Mouse (Mus musculus): ENCODE data around the gene Cnn2. TPM values are rescaled to one million over a fixed set of nuclear protein-coding genes. Genes with fewer than 3 reads are reported as not detected.

Cnn2 gene
- polyA plus RNA-seq, 1 experiment from 2014 or later: 221 TPM

GRCm38 (mm10) chr10:79974087-79974486, 14.3 kb upstream of the Cnn2 start:
- H3K4me2 ChIP-seq (ENCODE audit: low read length): no peak overlapping the region
- TF ChIP-seq CTCF (IDR thresholded peaks at IDR 0.05; ENCODE audit: low read depth): no peak
- DNase-seq (ENCODE audit: low spot score) (no peak), ATAC-seq (replicated peaks; ENCODE audit: low FRiP score, low read depth) (no peak)
- peaks cover 38% of the 10 kb centered on the region for H3K36me3 ChIP-seq (ENCODE audit: insufficient read depth, low read length)
- no peak overlapping the region for H3K27ac ChIP-seq
- 87% methylated on average over 21 of the region's 21 CpGs for WGBS
- no peaks in the 10 kb centered on the region for H3K9me3 ChIP-seq (replicated peaks; ENCODE audit: low read length)
- H3K4me1 ChIP-seq (replicated peaks; ENCODE audit: insufficient read depth, low read length): peaks cover 14% of the 10 kb centered on the region
- H3K9ac ChIP-seq (ENCODE audit: low read depth, low read length): no peak overlapping the region
- no peak overlapping the region for H3K4me3 ChIP-seq (replicated peaks; ENCODE audit: low read depth, low read length)
- no peaks in the 10 kb centered on the region for H3K27me3 ChIP-seq (ENCODE audit: insufficient read depth, low read length)

- peaks cover 42% of the 10 kb centered on the region for H3K36me3 ChIP-seq (ENCODE audit: insufficient read depth, low read length)
- WGBS: 75% methylated on average over 8 of the region's 8 CpGs
- H3K9ac ChIP-seq (ENCODE audit: low read depth, low read length): no peak overlapping the region
- no peak for ATAC-seq (replicated peaks; ENCODE audit: low FRiP score, low read depth)
- H3K9me3 ChIP-seq (replicated peaks; ENCODE audit: low read length): no peaks in the 10 kb centered on the region
- H3K4me2 ChIP-seq (ENCODE audit: low read length): no peak overlapping the region
- no peaks in the 10 kb centered on the region for H3K27me3 ChIP-seq (ENCODE audit: insufficient read depth, low read length)
- H3K4me1 ChIP-seq (replicated peaks; ENCODE audit: insufficient read depth, low read length): peaks cover 11% of the 10 kb centered on the region
- no peak overlapping the region for H3K27ac ChIP-seq
- no peak overlapping the region for H3K4me3 ChIP-seq (replicated peaks; ENCODE audit: low read depth, low read length)
- no peak for TF ChIP-seq CTCF (IDR thresholded peaks at IDR 0.05; ENCODE audit: low read depth)
- DNase-seq (ENCODE audit: low spot score): no peak
These were observed 13.7 kb upstream of the Cnn2 start for GRCm38 (mm10) chr10:79974668-79975067.

DNA sequence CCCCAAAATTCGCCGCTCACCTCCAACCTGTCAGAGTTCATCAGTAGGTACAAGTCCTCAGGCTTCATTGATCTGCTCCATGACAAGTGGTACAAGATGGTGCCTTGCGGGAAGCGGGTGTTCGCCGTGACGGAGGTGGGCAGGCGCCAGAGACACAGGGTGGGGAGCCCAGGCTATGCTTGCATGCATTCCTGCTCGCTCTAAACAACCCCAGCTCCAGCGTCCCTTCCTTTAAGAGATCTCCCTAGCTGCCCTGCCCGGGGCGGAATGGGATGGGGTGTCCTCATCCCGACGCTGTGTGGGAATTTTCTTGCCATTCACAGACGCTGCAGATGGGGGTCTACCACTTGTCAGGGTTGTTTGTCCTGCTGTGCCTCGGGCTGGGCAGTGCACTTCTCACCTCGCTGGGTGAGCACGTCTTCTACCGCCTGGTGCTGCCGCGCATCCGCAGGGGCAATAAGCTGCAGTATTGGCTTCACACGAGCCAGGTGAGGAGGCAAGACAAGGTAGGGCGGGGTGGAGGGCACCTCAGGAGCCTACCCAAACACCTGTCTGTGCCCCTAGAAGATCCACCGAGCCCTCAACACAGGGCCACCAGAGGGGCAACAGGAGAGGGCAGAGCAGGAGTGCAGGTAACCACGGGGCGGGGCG, 12.2 kb upstream of the Cnn2 start:
- no peak for TF ChIP-seq CTCF (IDR thresholded peaks at IDR 0.05; ENCODE audit: low read depth)
- DNase-seq (ENCODE audit: low spot score) (no peak), ATAC-seq (replicated peaks; ENCODE audit: low FRiP score, low read depth) (no peak)
- Histone ChIP-seq H3K27me3 (ENCODE audit: insufficient read depth, low read length) (no peaks in the 10 kb centered on the region), H3K4me2 (ENCODE audit: low read length) (no peak overlapping the region), H3K9ac (ENCODE audit: low read depth, low read length) (no peak overlapping the region), H3K36me3 (ENCODE audit: insufficient read depth, low read length) (peaks cover 44% of the 10 kb centered on the region), H3K27ac (no peak overlapping the region), H3K4me1 (replicated peaks; ENCODE audit: insufficient read depth, low read length) (peaks cover 3% of the 10 kb centered on the region; the same call in 1 of the 2 replicates), H3K4me3 (replicated peaks; ENCODE audit: low read depth, low read length) (no peak overlapping the region), H3K9me3 (replicated peaks; ENCODE audit: low read length) (no peaks in the 10 kb centered on the region)
- WGBS: 87% methylated on average over 28 of the region's 28 CpGs

GRCm38 (mm10) chr10:79976722-79977107, 11.7 kb upstream of the Cnn2 start:
- no peak for ATAC-seq (replicated peaks; ENCODE audit: low FRiP score, low read depth)
- H3K9me3 ChIP-seq (replicated peaks; ENCODE audit: low read length): no peaks in the 10 kb centered on the region
- no peak for DNase-seq (ENCODE audit: low spot score)
- no peaks in the 10 kb centered on the region for H3K4me1 ChIP-seq (replicated peaks; ENCODE audit: insufficient read depth, low read length)
- no peak overlapping the region for H3K4me3 ChIP-seq (replicated peaks; ENCODE audit: low read depth, low read length)
- 78% methylated on average over 30 of the region's 36 CpGs for WGBS
- H3K4me2 ChIP-seq (ENCODE audit: low read length): no peak overlapping the region
- no peak overlapping the region for H3K9ac ChIP-seq (ENCODE audit: low read depth, low read length)
- TF ChIP-seq CTCF (IDR thresholded peaks at IDR 0.05; ENCODE audit: low read depth): no peak
- no peak overlapping the region for H3K27ac ChIP-seq
- peaks cover 44% of the 10 kb centered on the region for H3K36me3 ChIP-seq (ENCODE audit: insufficient read depth, low read length)
- H3K27me3 ChIP-seq (ENCODE audit: insufficient read depth, low read length): no peaks in the 10 kb centered on the region

DNA sequence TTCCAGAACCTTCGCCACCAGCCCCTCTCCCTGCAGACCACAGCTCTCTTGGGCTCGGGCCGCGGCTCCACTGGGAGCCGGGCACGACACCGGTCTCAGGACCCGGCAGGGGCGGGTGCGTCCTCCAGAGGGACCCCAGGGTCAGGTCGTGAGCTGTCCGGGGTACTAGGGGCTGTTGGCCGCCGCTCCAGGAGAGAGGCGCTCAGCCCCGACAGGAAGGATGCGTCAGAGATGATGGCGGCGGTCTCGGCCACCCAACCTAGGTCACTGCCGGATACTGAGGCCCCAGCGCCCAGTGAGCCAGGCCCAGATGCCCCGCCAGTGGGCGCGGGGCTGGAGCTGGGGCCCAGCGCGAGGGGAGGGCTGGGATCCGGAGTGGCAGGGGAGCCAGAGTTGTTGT, 11.1 kb upstream of the Cnn2 start:
- Histone ChIP-seq H3K4me3 (replicated peaks; ENCODE audit: low read depth, low read length) (no peak overlapping the region), H3K9ac (ENCODE audit: low read depth, low read length) (no peak overlapping the region), H3K27me3 (ENCODE audit: insufficient read depth, low read length) (no peaks in the 10 kb centered on the region), H3K36me3 (ENCODE audit: insufficient read depth, low read length) (peaks cover 44% of the 10 kb centered on the region), H3K4me1 (replicated peaks; ENCODE audit: insufficient read depth, low read length) (no peaks in the 10 kb centered on the region), H3K9me3 (replicated peaks; ENCODE audit: low read length) (no peaks in the 10 kb centered on the region), H3K4me2 (ENCODE audit: low read length) (no peak overlapping the region), H3K27ac (no peak overlapping the region)
- ATAC-seq (replicated peaks; ENCODE audit: low FRiP score, low read depth): no peak
- DNase-seq (ENCODE audit: low spot score): no peak
- TF ChIP-seq CTCF (IDR thresholded peaks at IDR 0.05; ENCODE audit: low read depth): no peak
- WGBS: 86% methylated on average over 28 of the region's 28 CpGs

DNA sequence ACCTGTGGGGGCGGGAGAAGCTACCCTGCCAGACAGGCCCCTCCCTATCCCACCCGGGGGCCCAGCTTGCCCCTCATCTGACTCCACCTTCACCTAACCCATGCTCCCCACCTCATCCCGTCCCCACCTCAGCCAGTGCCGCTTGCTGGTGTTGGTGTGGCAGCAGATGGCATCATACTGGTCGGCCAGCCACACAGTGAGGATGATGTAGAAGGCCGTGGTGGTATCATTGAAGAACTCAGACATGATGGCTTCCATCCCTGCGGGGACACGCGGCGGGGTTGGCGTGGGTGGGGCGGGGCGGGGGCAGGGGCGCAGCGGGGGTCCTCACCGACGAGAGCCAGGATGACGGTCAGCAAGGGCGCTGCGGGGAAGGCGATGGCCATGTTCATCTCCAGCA, 10.3 kb upstream of the Cnn2 start:
- no peaks in the 10 kb centered on the region for H3K9me3 ChIP-seq (replicated peaks; ENCODE audit: low read length)
- DNase-seq (ENCODE audit: low spot score) (no peak), ATAC-seq (replicated peaks; ENCODE audit: low FRiP score, low read depth) (no peak)
- no peak overlapping the region for H3K27ac ChIP-seq
- peaks cover 44% of the 10 kb centered on the region for H3K36me3 ChIP-seq (ENCODE audit: insufficient read depth, low read length)
- no peak overlapping the region for H3K4me2 ChIP-seq (ENCODE audit: low read length)
- H3K4me1 ChIP-seq (replicated peaks; ENCODE audit: insufficient read depth, low read length): peaks cover 6% of the 10 kb centered on the region
- no peak overlapping the region for H3K4me3 ChIP-seq (replicated peaks; ENCODE audit: low read depth, low read length)
- no peak for TF ChIP-seq CTCF (IDR thresholded peaks at IDR 0.05; ENCODE audit: low read depth)
- H3K27me3 ChIP-seq (ENCODE audit: insufficient read depth, low read length): no peaks in the 10 kb centered on the region
- WGBS: 97% methylated on average over 20 of the region's 21 CpGs
- no peak overlapping the region for H3K9ac ChIP-seq (ENCODE audit: low read depth, low read length)
